Mouse (Mus musculus) stomach, embryonic 16.5 days (tissue): ENCODE measurements around the gene Tomm7. TPM values are rescaled to one million over a fixed set of nuclear protein-coding genes. Genes with fewer than 3 reads are reported as not detected.
"Not testable (repeated sequence)": the region's sequence is repeated elsewhere in the genome, so short reads cannot be mapped to it uniquely, and the experiment has no call there.

Experiments
- ATAC-seq: fragments of 200-750 bp; cut with Nextera tagmentation; 2 replicates; pipeline ENCODE4 v1.8.0; 2017; ENCODE audit warnings: moderate number of reproducible peaks, moderate TSS enrichment; ENCODE audit not compliant: insufficient read depth, low FRiP score
- H3K27ac ChIP-seq: fragments of 300-500 bp; sonication (generic); 2 replicates; pipeline ENCODE4 v1.5.1; 2014; ENCODE audit warnings: low read length
- H3K27me3 ChIP-seq: fragments of 300-500 bp; sonication (generic); 2 replicates; pipeline ENCODE4 v1.6.1; 2014; ENCODE audit warnings: low read length, control low read depth, mixed read lengths; ENCODE audit not compliant: control insufficient read depth, insufficient read depth
- H3K36me3 ChIP-seq: fragments of 300-500 bp; sonication (generic); 2 replicates; pipeline ENCODE4 v1.6.1; 2014; ENCODE audit warnings: low read length; ENCODE audit not compliant: control insufficient read depth, insufficient read depth
- H3K4me1 ChIP-seq: fragments of 300-500 bp; sonication (generic); 2 replicates; pipeline ENCODE4 v1.6.1; 2014; ENCODE audit warnings: low read length, control low read depth, mixed read lengths; ENCODE audit not compliant: control insufficient read depth, insufficient read depth
- H3K4me2 ChIP-seq: fragments of 300-500 bp; sonication (generic); 2 replicates; pipeline ENCODE4 v1.6.1; 2014; ENCODE audit warnings: low read depth, low read length, mixed read lengths
- H3K4me3 ChIP-seq: fragments of 300-500 bp; sonication (generic); replicated peaks from 2 replicates; pipeline ENCODE4 v1.5.1; 2014; ENCODE audit warnings: mild to moderate bottlenecking, low read length
- H3K9ac ChIP-seq: fragments of 300-500 bp; sonication (generic); 2 replicates; pipeline ENCODE4 v1.6.1; 2014; ENCODE audit warnings: low read length
- H3K9me3 ChIP-seq: fragments of 300-500 bp; sonication (generic); replicated peaks from 2 replicates; pipeline ENCODE4 v1.6.1; 2016; ENCODE audit warnings: low read length, control low read depth; ENCODE audit not compliant: control insufficient read depth
- WGBS: fragments of 180-500 bp; shearing (Covaris S2); extraction: QIAGEN DNeasy Blood & Tissue Kit; methylation state at CpG from one replicate; pipeline ENCODE4 v1.1.7; 2014; 5-methylcytosine and 5-hydroxymethylcytosine counted together
- polyA plus RNA-seq: library from polyadenylated mRNA; unstranded; fragments of >200 nt; fragmentation: Nextera tagmentation; extraction: Ambion mirVana; gene quantifications from 2 replicates; pipeline ENCODE4 v1.2.1, GENCODE M21; 2015

Gene Tomm7
- polyA plus RNA-seq, 1 experiment from 2014 or later: 120 TPM

DNA sequence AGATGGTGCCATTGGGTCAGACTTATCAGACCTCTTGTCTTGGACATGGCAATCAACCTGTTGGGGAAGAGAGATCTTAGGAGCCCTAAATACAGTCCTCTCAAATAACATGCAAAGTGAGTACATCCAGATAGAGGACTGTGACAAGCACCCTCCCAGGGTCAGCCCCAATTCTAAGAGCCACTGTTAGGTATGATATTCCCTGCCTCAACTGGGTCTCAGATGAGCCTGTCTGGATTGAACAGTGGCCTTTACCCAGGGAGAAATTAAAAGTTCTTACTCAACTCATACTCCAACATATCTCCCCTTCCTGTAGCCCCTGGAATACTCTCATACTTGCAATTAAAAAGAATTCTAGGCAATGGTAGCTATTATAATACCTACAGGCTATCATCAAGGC, 13.2 kb upstream of the Tomm7 start:
- no peak for ATAC-seq
- no peaks in the 10 kb centered on the region for H3K27me3 ChIP-seq
- H3K4me1 ChIP-seq: peaks cover 6% of the 10 kb centered on the region; the same call in 1 of the 2 replicates
- H3K36me3 ChIP-seq: peaks cover 14% of the 10 kb centered on the region
- H3K4me3 ChIP-seq: no peak overlapping the region
- no peak overlapping the region for H3K4me2 ChIP-seq
- H3K9me3 ChIP-seq: no peaks in the 10 kb centered on the region
- no peak overlapping the region for H3K27ac ChIP-seq
- no peak overlapping the region for H3K9ac ChIP-seq

DNA sequence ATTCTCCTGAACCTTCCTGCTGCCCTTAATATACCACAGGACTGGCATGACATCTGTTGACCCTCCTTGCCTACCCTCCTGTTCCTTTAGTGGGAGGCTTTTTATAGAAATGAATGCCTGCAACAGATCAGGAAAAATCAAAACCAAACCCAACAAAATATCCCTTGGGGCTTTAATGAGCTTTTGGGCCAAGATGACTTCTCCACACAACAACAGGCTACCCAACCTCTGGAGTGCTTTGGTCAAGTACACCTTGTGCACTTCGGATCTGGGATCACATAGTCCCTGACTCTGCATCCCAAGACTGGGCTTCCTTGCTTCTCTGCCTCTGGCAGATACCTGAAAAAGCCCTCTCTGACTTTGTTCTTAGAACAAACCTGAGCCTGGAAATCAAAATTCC, 12.2 kb upstream of the Tomm7 start:
- H3K4me1 ChIP-seq: peaks cover 4% of the 10 kb centered on the region; the same call in 1 of the 2 replicates
- WGBS: 100% methylated on average over 1 of the region's 1 CpGs
- no peak overlapping the region for H3K4me2 ChIP-seq
- H3K9ac ChIP-seq: no peak overlapping the region
- no peaks in the 10 kb centered on the region for H3K27me3 ChIP-seq
- no peak overlapping the region for H3K27ac ChIP-seq
- peaks cover 14% of the 10 kb centered on the region for H3K36me3 ChIP-seq
- no peaks in the 10 kb centered on the region for H3K9me3 ChIP-seq
- no peak for ATAC-seq
- no peak overlapping the region for H3K4me3 ChIP-seq

GRCm38 (mm10) chr5:23855484-23855883, 11.5 kb upstream of the Tomm7 start:
- WGBS: 84% methylated on average over 6 of the region's 6 CpGs
- H3K4me3 ChIP-seq: no peak overlapping the region
- ATAC-seq: no peak
- peaks cover 4% of the 10 kb centered on the region; the same call in 1 of the 2 replicates for H3K4me1 ChIP-seq
- no peak overlapping the region for H3K4me2 ChIP-seq
- H3K36me3 ChIP-seq: peaks cover 14% of the 10 kb centered on the region
- H3K27ac ChIP-seq: no peak overlapping the region
- no peaks in the 10 kb centered on the region for H3K9me3 ChIP-seq
- H3K27me3 ChIP-seq: no peaks in the 10 kb centered on the region
- no peak overlapping the region for H3K9ac ChIP-seq

GRCm38 (mm10) chr5:23852916-23853315, 9.0 kb upstream of the Tomm7 start:
- H3K36me3 ChIP-seq: peaks cover 14% of the 10 kb centered on the region
- ATAC-seq, H3K9ac ChIP-seq, H3K27ac ChIP-seq, H3K27me3 ChIP-seq, H3K4me3 ChIP-seq, H3K4me1 ChIP-seq, H3K9me3 ChIP-seq, H3K4me2 ChIP-seq: not testable (repeated sequence)
- WGBS: 88% methylated on average over 1 of the region's 1 CpGs

- H3K4me3 ChIP-seq: peak overlapping the region; percentile 92
- not testable (repeated sequence) for H3K27me3 ChIP-seq, ATAC-seq, H3K9me3 ChIP-seq, H3K4me1 ChIP-seq
- 4% methylated on average over 4 of the region's 4 CpGs for WGBS
- peaks cover 14% of the 10 kb centered on the region for H3K36me3 ChIP-seq
- peak overlapping the region; percentile 84 for H3K9ac ChIP-seq
- peak overlapping the region; percentile 78; the same call in 1 of the 2 replicates for H3K27ac ChIP-seq
- H3K4me2 ChIP-seq: peak overlapping the region; percentile 71
These were observed 7.2 kb upstream of the Tomm7 start for GRCm38 (mm10) chr5:23851160-23851555.

- H3K4me2 ChIP-seq: peak overlapping the region; percentile 71
- H3K9me3 ChIP-seq: no peaks in the 10 kb centered on the region
- H3K4me1 ChIP-seq: peaks cover 4% of the 10 kb centered on the region; the same call in 1 of the 2 replicates
- H3K9ac ChIP-seq: peak overlapping the region; percentile 84
- H3K36me3 ChIP-seq: peaks cover 14% of the 10 kb centered on the region
- WGBS: under 1% methylated on average over 61 of the region's 61 CpGs
- peak; percentile 99 for ATAC-seq
- no peaks in the 10 kb centered on the region for H3K27me3 ChIP-seq
- peak overlapping the region; percentile 78 for H3K27ac ChIP-seq
- peak overlapping the region; percentile 92 for H3K4me3 ChIP-seq
These were observed 6.6 kb upstream of the Tomm7 start for GRCm38 (mm10) chr5:23850345-23851159.

DNA sequence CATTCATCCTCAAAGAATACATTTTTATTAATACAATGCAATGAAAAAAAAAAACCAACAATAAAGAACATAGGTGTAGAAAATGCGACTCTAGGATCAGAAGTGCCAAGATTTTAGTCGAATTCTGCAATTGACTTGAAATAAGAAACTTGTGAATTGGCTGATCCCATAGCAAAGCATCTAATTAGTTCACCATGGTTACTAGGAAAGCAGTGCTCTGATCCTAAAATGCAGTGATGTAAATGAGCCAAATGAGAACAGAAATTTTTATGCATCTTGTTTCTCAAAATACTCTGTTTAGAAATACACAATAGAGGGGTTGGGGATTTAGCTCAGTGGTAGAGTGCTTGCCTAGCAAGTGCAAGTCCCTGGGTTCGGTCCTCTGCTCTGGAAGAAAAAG, 1.2 kb upstream of the Tomm7 start:
- H3K36me3 ChIP-seq: no peaks in the 10 kb centered on the region
- H3K9ac ChIP-seq: no peak overlapping the region
- no peak overlapping the region for H3K4me2 ChIP-seq
- H3K27me3 ChIP-seq: no peaks in the 10 kb centered on the region
- ATAC-seq: no peak
- H3K4me1 ChIP-seq: peaks cover 5% of the 10 kb centered on the region
- H3K4me3 ChIP-seq: no peak overlapping the region
- H3K9me3 ChIP-seq: no peaks in the 10 kb centered on the region
- peak overlapping the region; percentile 76; the same call in 1 of the 2 replicates for H3K27ac ChIP-seq
- WGBS: 85% methylated on average over 3 of the region's 3 CpGs

DNA sequence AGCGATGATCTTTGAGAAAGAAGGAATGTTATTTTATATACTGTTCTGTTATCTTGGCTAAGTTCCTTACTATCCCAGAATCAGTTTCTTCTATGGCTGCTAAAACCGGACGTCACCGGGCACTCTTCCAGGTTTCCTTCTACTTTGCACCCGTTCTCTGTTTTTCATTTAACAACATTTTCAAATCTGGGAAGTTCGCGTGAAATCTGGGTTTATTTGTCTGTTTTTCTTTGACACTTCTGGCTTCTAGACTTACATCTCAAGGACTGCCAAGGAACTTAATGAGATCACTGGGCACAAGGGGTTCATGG, 525 bp upstream of the Tomm7 start:
- Histone ChIP-seq H3K27me3 (no peaks in the 10 kb centered on the region), H3K36me3 (no peaks in the 10 kb centered on the region), H3K4me1 (peaks cover 5% of the 10 kb centered on the region), H3K9me3 (no peaks in the 10 kb centered on the region), H3K27ac (peak overlapping the region; percentile 76), H3K4me3 (peak overlapping the region; percentile 90), H3K4me2 (peak overlapping the region; percentile 56), H3K9ac (peak overlapping the region; percentile 87)
- 22% methylated on average over 7 of the region's 7 CpGs for WGBS
- peak; percentile 4; the same call in 1 of the 2 replicates for ATAC-seq

DNA sequence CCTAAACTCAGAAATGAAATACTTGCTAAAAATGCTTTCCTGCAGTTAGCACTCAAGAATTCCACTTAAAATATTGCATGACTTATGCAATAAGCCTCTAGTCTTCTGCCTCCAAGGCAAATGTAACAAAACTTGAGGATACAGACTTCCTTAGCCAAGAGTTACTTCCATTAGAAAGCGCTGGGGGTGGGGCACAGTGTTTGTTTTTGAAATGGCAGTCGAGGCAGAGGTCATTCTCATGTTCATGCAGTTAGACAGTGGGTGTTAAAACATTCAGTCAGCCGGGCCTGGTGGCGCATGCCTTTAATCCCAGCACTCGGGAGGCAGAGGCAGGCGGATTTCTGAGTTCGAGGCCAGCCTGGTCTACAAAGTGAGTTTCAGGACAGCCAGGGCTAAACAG, 5.8 kb downstream of the Tomm7 start:
- Histone ChIP-seq H3K4me2 (no peak overlapping the region), H3K4me3 (no peak overlapping the region), H3K4me1 (peaks cover 4% of the 10 kb centered on the region), H3K9me3 (no peaks in the 10 kb centered on the region), H3K27ac (no peak overlapping the region), H3K27me3 (no peaks in the 10 kb centered on the region), H3K36me3 (no peaks in the 10 kb centered on the region; the same call in 1 of the 2 replicates), H3K9ac (no peak overlapping the region)
- ATAC-seq: no peak
- WGBS: 84% methylated on average over 7 of the region's 7 CpGs
